Mouse (Mus musculus) layer of hippocampus, postnatal 14 days (tissue): ENCODE measurements around the gene Rgs7. TPM values are rescaled to one million over a fixed set of nuclear protein-coding genes. Genes with fewer than 3 reads are reported as not detected.

Experiments used
- DNase-seq, 2 experiments: peaks; one replicate each; pipeline ENCODE4 v3.0.0; 2021 to 2022; ENCODE audit warnings: low spot score in 2 of 2, mixed read lengths in 1 of 2
- total RNA-seq, 2 experiments: library from RNA; stranded (reverse); gene quantifications; 2 replicates each; pipeline ENCODE4 v1.2.3; 2021

The Rgs7 gene
- total RNA-seq, 2 experiments from 2014 or later: 81.5 to 82.5 TPM

DNA sequence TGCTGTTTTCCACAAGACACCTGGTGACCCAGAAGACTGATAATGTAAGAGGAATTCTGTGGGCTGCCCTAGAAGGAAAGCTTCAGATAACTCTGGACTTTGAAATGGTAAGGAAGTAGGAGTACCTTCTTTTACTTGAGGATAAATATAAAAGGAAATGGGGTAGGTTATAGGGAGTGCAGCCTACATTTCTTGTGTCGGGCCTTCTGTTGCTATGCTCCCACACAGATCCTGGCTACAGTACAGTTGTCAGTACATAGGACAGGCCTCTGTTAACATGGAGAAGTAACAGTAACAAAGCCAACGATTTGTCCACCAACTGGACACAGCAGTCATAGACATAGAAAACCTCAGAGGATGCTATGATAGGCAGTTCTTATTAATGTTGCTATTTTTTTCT, 307.1 kb downstream of the Rgs7 start:
- no peak for DNase-seq

DNA sequence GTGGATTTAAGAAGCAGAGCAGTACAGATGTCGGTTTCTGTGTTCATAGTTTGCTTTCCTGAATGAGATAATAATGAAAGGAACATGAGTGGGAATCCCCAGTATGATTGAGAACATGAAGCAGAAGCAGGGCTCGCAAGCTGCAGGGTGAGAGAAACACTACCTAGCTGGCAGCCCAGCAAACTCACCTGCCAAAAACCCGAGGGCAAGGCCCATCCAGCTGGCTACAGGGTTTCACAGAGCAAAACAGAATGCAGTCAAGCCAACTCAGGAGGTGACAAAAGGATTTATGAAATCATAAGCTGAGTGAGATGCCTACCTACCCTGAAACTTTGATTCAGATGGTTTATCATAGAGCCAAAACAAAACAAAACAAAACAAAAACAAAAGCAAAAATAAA, 307.6 kb downstream of the Rgs7 start:
- peak in 1 of 2 experiments; percentile 6 for DNase-seq

DNA sequence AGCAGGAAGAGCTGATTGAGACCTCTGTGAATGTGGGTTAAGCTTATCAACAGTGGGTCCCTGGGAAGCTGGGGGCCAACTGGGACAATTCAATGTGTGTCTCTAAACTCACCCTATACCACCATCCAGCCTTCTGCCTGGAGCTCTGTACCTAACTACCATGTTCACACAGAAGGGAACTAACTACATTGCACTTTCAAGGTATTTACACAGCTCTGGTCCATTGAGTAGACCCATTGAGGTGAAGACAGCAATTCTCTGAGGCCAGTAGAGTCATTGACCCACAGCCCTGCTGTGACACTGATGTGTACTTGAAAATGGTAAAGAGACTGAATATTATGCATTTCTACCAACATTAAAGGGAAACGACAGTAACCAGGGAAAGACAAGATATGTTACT, 313.6 kb downstream of the Rgs7 start:
- DNase-seq: no peak

DNA sequence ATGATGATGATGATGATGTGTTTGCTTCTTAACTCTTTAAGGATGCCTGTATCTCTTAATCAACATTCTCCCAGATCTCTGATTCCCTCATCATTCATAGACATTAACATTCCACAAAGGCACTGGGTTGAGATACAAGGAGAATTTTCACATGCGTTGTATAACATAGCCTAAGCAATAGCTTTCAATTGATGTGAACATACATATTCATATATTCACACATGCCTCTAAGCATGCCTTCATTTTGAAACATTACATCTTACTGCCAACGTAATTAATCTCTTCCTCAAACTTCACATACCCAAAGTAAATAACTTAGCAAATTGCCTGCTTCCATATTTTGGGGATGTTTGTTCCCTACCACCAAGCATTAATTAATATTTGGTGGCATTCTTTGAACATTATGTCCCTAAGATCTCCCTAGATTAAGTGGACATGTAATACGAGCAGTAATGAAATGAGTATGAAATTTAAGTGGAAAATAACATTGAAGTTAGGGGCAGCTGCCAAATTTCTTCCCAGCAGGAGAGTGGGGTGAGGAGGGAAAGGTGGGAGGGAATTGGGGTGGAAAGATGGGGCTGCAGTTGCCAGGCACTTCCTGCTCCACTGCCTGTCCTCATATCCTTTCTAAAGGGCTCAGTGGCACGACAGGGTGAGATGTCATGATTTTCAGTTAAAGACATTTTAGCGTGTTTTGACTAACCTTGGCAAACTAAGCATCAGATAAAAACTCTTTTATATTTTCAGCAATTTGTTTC, 317.2 kb downstream of the Rgs7 start:
- no peak for DNase-seq

DNA sequence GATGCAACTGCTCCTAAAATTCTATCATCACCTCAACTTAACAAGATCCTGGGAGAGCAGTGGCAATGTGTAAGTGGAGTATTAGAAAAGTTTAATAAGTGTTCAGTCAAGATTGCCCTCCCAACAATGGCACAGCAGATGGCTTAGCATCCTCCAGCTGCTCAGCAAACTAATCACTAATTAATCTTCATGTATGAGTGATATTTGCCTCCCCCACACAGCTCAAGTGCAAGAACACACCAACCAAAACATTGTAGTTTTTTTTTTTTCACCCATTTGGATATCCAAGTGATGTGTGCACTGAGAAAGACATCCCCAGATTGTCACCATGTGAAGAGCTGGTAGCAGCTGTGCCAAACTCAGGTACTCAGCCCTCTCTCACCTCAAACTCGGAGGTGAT, 336.8 kb downstream of the Rgs7 start:
- DNase-seq: no peak

DNA sequence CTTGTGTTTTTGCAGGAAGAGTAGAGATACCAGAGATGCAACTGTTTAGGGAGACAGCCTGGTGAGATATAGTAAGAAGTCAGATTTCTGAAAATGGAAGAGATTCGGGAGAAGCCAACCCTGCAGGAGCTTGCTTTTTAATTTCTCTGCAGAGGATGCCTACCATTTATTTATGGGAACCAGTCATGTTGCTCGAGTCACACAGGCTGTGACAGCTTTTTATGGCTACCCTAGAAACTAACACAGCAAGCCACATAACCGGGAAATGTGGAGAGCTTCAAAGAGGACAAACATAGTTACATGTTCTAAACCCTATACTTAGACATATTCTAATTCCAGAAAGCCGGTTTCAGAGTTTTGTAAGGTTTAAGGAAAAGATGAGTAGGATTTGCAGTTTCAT, 349.2 kb downstream of the Rgs7 start:
- no peak for DNase-seq

DNA sequence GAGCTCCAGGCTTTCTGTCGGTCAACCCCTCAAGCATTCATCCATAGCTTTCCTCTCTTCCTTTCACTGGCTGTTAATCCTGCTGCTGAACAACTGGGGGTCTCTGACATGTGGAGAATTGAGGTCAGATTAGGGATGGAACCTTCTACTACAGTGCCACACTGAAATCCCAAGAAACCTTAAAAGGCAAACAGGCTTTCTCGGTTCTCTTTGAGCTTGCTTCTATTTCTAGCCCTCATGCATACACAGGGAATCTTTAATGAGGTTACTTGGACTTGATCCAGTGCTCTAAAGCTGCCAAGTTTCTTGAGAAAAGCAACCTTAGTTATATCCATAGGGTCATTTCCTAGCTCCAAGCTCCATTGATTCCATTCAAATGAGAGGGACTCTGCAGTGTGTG, 363.8 kb downstream of the Rgs7 start:
- peak in 1 of 2 experiments; percentile 37 for DNase-seq

DNA sequence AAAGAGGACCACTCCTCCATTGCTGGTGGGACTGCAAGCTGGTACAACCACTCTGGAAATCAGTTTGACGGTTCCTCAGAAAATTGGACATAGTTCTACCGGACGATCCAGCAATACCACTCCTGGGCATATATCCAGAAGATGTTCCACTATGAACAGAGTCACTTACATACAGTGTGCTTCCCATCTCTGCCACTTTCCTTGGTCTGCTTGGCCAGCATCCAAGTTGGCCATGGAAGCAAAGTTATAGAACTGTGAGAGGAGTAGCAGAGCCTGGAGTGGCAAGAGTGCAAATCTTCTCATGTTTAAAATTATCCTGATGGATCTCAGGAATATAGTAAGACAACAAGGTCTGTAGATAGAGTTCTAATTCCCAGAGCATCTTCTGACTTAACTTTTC, 367.9 kb downstream of the Rgs7 start:
- no peak for DNase-seq

DNA sequence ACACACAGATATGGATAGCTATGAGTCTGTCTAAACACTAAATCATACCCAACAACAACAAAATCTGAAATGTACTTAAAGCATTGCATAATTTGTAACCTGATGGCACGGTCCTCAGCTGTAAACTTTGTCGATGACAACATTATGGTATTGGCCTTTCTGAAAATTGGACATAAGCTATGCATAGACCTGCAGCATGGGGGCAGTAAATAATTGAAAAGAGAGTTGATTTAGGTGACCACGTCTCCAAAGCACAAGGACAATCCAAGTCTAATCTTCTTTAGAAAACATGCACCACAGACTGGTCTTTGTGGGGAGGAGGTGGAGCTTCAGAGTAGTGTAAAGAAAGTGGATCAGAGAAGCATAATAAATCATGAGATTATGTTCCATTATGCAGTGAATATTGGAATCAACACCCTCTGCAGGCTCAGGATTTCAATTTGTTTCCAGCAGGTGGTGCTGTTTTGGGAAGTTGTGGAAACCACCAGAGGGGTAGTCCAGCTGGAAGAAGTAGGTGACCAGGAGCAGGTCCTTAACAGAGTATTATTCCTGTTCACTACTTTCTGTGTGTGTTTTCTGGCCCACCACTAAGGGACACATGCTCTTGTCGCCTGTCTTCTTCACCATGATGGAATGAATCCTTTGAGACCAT, 373.3 kb downstream of the Rgs7 start:
- DNase-seq: no peak

DNA sequence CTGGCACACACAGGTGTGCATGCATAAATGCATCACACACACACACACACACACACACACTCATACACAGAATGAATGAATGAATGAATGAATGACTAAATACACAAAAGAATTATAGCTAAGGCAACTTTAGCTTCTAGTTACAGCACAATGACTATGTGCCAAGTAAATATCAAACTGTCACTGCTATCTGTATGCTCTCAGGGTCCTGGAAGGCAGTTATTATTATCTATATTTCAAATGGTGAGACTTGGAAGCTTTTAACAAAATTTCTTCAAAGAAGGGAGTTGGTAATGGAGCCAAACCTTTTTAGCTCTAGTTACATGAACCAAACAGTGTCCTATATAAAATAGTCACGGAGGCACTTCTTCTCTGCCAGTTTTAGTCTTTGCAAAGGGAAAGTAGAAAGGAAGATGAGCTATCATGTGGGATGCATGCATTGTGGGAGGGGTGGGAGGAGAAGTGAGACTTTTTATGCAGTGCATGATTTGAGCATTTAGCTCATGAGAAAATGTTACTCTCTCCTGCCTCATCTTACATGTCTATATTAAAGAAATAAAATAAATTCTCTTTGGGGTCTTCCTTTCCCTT, 383.9 kb downstream of the Rgs7 start:
- DNase-seq: no peak

DNA sequence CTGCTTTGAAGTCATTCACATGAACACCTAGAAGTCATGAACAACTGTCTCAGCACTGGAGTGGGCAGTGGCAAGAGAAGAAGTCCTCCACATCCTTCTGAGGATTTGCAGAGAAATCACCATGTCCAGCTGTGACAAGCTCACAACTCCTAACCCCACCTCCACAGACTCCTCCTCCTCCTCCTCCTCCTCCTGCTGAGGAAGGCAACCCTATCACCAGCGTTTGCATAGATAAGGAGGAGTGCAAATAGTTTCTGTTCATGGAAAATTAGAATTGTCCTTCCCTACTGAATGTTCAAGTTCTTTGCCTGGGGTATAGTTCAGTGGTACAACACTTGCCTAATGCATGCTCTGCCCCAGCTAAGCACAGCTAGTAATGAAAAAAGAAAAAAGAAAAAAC, 386.0 kb downstream of the Rgs7 start:
- DNase-seq: no peak

DNA sequence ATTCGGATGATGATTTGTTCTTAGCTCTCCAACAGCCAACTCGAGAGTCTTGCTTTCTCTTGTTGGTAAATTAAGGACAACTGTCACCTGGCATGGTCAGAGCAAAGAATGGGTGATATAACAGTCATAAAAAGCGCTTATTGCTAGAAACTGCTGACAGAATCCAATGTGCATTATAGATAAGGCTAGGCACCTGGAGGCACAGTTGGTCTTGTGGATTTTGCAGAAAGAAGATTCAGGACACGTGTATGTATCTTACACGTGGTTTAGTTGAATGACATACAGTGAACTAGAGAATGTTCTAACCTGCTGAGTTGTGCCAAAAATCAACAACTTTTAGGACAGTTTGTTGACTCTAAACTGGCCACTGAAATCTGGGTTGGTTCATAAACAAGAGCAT, 386.9 kb downstream of the Rgs7 start:
- DNase-seq: no peak

DNA sequence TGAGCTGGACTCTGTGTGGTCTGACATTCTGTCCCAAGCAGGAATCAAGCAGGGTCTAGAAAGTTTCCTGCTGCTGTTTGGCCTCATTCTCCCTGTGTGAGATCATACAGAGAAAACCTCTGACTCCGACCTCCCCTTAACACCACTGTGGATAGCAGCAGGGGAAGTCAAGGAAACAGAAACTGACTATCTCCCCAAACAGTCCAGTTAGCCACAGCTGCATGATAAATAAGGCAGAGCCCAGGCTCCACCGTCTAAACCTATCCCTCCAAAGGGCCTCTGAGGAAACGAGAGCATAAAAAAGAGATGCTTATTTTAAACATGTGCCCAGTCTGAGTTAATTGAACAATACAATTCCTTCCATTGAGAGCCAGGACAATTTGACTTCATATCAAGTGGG, 395.3 kb downstream of the Rgs7 start:
- DNase-seq: no peak

DNA sequence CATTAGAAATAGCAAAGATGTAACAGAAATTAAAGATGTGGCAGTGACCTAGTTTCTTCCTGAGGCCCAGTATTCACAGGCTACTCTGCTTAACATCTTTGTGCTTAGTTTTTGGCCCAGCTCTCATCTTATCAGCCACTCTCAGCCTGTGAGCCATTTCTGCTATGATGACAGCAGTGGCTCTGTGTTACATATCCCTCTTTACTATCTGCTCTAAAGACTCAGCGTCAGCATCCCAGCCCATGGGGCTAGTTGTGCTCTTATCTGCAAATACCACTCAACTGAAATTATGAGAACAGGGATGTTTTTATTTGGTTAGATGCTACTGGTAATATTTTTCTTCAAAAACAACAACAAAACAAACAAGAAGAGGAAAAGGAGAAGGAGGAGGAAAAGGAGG, 410.2 kb downstream of the Rgs7 start:
- no peak for DNase-seq

DNA sequence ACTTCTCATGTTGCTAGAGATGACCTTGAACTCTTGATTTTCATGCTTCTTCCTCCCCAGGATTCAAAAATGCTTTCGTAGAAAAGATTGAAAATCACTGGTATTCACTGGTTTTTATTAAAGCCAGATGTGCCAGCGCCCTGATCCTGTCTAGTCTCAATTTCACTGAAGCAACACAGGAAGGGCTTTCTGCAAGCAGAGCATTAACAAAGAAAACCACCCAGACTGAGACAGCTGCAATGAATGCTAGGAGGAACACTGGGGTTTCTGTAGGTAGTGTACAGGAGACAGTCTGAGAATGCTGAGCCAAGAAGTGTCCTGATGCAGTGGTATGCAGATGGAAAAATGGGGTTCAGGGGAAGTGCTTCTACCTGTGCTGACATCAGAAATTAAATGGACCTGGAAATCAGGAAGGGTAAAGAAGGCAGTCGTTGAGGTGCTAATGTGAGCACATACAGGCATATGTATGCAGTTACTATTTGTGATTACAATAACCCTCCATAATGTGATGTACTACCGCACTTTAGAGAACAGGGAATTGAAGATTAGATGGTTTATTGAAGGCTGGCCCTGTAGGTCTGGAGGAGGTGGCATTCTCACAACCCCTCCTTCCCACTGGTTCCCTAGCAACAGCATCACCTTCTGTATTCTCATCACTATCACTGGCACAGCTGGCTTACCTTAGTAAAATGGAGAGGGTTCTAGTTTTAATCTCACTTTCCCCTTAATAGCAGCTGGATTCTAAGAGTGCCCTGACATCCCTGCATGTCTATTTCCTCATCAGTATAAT, 412.3 kb downstream of the Rgs7 start:
- no peak for DNase-seq

DNA sequence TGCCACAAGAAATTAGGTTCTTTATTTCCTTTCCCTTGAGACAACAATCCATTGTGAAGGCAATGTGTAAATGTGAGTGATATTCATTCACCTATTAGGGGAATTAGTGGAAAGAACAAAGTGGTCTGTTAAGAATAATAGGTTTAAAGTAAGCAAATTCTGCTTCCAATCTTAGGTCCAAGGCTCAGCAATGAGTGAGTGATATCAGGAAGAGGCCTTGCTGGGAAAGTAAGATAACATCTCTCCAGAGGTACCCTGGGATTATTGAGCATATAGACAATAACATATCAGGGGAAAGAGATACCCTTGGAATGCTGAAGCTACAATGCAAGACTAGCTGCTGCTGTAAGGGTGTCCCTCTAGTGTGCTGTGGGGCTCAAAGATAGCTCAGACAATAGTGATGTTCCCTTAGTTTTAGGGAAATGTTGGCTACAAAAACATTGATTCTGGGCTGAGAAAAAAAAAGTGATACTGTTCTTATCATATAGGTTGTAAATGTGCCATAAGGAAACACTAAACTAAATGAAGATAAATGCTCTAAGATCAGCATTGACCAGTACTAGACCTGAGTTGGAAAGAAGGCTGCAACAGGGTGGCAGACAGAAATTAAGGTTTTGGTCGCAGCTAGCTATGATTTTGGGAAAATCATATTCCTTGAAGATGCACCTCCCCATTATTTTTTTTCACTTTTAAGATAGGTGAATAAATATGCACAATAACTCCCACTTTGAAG, 418.6 kb downstream of the Rgs7 start:
- no peak for DNase-seq

DNA sequence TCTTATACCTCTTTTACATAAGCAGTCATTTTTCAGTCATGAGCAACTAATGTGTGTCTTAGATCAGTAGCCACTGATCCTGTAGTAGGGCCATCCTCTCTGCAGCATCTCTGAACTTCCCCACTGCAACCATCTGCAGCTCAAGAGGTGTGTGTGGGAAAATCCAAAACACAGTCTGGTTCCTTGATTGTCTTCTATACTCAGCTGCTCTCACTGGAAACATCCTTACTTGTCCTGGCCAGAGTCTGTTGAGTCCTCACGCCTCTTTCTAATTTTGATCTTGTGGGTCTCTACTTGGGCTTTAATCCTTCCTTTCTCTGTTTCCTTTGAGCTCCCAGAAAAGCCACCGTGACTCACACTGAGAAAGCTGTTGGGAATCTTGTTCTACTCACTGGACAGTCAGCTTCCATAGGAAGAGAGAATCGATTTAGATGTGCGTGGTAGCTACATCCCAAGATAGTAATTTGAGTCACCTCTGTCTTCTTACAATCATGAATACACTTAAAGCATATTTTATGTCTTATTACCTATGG, 422.5 kb downstream of the Rgs7 start:
- no peak for DNase-seq

DNA sequence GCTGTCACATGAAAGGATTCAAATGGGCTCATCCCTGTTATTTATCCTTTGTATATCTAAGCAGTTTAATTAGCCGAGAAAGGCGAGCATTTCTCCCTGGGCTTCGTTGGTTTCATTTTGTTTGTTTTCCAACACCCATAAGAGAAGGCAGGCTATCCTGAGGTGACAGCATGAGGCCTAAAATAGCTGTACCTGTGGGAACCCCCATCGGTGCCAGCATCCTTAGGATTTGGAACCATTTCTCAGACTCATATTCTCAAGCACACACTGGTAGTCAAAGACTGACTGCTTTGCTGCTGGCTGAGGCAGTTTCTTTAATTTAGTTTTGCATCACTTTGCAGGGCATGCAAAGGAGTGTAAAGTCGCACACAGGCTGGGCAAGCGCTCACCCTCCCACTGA, 443.2 kb downstream of the Rgs7 start:
- no peak for DNase-seq

DNA sequence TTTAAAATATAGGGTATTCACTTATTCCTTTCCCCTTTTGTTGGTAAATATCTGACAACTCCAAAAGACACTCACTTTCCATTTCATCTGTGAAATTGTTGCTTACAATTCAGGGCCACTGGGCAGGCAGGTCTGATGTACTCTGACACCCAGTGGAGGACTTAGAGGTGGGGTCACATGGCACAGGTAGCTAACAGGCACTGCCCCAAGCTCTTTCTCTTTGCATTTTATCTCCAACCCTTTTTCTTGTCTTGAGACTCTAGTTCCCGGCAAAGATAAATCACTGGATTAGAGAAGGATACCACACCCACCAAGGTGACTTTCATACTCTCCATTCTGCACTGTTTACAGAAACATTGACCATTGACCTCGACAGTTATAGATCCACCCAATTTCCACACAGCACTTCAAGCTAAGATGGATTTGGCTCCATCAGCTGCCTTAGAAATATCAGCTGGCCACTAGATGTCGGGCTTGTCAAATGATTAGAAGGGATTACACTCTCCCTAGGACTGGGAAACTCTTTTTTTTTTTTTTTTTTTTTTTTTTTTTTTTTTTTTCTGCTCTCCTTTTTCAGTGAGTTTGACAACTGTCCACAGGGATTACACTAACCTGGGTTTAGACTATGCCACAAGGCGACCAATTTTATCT, 451.0 kb downstream of the Rgs7 start:
- peak; percentile 53 to 75 for DNase-seq

DNA sequence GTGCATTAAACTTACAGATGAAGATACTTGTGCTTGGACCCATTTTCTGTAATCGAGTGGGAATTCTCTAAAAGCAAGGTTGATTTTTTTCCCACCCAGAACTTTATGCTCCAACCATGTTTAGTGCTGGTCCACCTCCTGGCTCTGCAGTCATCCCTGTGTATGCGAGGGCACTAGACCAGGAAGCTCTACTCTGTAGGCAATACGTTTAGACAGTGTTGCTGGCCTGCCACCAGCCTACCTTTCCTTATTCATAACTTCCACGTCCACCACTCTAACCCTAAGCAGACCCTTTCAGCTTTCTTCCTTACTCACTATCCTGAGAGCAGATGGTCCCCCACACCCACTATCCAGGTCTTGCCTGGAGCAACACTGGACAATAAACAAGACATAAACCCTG, 452.3 kb downstream of the Rgs7 start:
- no peak for DNase-seq
